Mouse (Mus musculus) MEL (cell line): ENCODE measurements around the gene Tcl1b5. TPM values are rescaled to one million over a fixed set of nuclear protein-coding genes. Genes with fewer than 3 reads are reported as not detected.

ENCODE experiments used
- DNase-seq: peaks from one replicate; pipeline ENCODE4 v3.0.0; 2011; ENCODE audit warnings: low read depth, low spot score
- H3K27ac ChIP-seq: 2 replicates; pipeline ENCODE4 v1.5.1; 2012; ENCODE audit warnings: low read depth, mild to moderate bottlenecking, control low read depth, low read length, moderate library complexity; ENCODE audit not compliant: control insufficient read depth
- H3K27me3 ChIP-seq, 2 experiments: fragments of 150-350 bp in 1 of 2; sonication (generic) in 1 of 2; 2 replicates each; pipeline ENCODE4 v1.6.1; 2012; ENCODE audit warnings: low read length in 2 of 2, mild to moderate bottlenecking in 2 of 2, improper control_type of control experiment in 1 of 2, moderate library complexity in 1 of 2; ENCODE audit not compliant: insufficient read depth in 2 of 2, control insufficient read depth in 1 of 2
- H3K36me3 ChIP-seq, 2 experiments: 2 replicates each; pipeline ENCODE4 v1.6.1; 2012 to 2014; ENCODE audit warnings: low read length in 2 of 2, improper control_type of control experiment in 1 of 2, inconsistent platforms in 1 of 2, mild to moderate bottlenecking in 1 of 2; ENCODE audit not compliant: insufficient read depth in 2 of 2, control insufficient read depth in 1 of 2
- H3K4me1 ChIP-seq, 2 experiments: fragments of 150-350 bp in 1 of 2; sonication (generic) in 1 of 2; 2 replicates each; pipeline ENCODE4 v1.6.1; 2012; ENCODE audit warnings: low read length in 2 of 2, improper control_type of control experiment in 1 of 2, mild to moderate bottlenecking in 1 of 2; ENCODE audit not compliant: insufficient read depth in 2 of 2, control insufficient read depth in 1 of 2
- H3K4me3 ChIP-seq, 2 experiments: fragments of 150-350 bp in 1 of 2; sonication (generic) in 1 of 2; 2 replicates each; pipeline ENCODE4 v1.5.1; 2012; ENCODE audit warnings: low read depth in 2 of 2, low read length in 2 of 2, mild to moderate bottlenecking in 2 of 2, moderate library complexity in 2 of 2, control low read depth in 1 of 2, improper control_type of control experiment in 1 of 2; ENCODE audit not compliant: control insufficient read depth in 1 of 2, insufficient read depth in 1 of 2
- H3K79me2 ChIP-seq: 2 replicates; pipeline ENCODE4 v1.6.1; 2012; ENCODE audit warnings: mild to moderate bottlenecking, low read length, moderate library complexity; ENCODE audit not compliant: control insufficient read depth, poor library complexity, insufficient read depth
- H3K9ac ChIP-seq: 2 replicates; pipeline ENCODE4 v1.6.1; 2012; ENCODE audit warnings: low read depth, mild to moderate bottlenecking, control low read depth, low read length, moderate library complexity; ENCODE audit not compliant: control insufficient read depth, poor library complexity, severe bottlenecking
- H3K9me3 ChIP-seq: fragments of 150-350 bp; sonication (generic); replicated peaks from 2 replicates; pipeline ENCODE4 v1.6.1; 2012; ENCODE audit warnings: mild to moderate bottlenecking, low read length, improper control_type of control experiment, moderate library complexity; ENCODE audit not compliant: insufficient read depth
- BHLHE40 ChIP-seq: IDR thresholded peaks from 2 replicates; pipeline ENCODE4 v1.6.1; 2012; ENCODE audit warnings: low read depth, mild to moderate bottlenecking, inconsistent platforms, low read length, improper control_type of control experiment, borderline replicate concordance
- CHD2 ChIP-seq: IDR thresholded peaks from 2 replicates; pipeline ENCODE4 v1.6.1; 2011; ENCODE audit warnings: low read length, improper control_type of control experiment
- E2F4 ChIP-seq: IDR thresholded peaks from 2 replicates; pipeline ENCODE4 v1.6.1; 2011; ENCODE audit warnings: low read depth, low read length, improper control_type of control experiment, borderline replicate concordance
- ELF1 ChIP-seq: IDR thresholded peaks from 2 replicates; pipeline ENCODE4 v1.6.1; 2014; ENCODE audit warnings: low read depth, mild to moderate bottlenecking, inconsistent platforms, low read length, improper control_type of control experiment, moderate library complexity
- EP300 ChIP-seq, 2 experiments: IDR thresholded peaks; 2 replicates each; pipeline ENCODE4 v1.6.1; 2011; ENCODE audit warnings: improper control_type of control experiment in 2 of 2, low read length in 2 of 2, low read depth in 1 of 2, mild to moderate bottlenecking in 1 of 2
- ETS1 ChIP-seq: IDR thresholded peaks from 2 replicates; pipeline ENCODE4 v1.6.1; 2012; ENCODE audit warnings: low read depth, mild to moderate bottlenecking, inconsistent platforms, low read length, improper control_type of control experiment, moderate library complexity
- GABPA ChIP-seq: IDR thresholded peaks from 2 replicates; pipeline ENCODE4 v1.6.1; 2012; ENCODE audit warnings: low read depth, mild to moderate bottlenecking, inconsistent platforms, low read length, improper control_type of control experiment, moderate library complexity
- GATA1 ChIP-seq: IDR thresholded peaks from 2 replicates; pipeline ENCODE4 v1.6.1; 2011; ENCODE audit warnings: low read depth, low read length, improper control_type of control experiment
- HCFC1 ChIP-seq: IDR thresholded peaks from 2 replicates; pipeline ENCODE4 v1.6.1; 2012; ENCODE audit warnings: low read depth, mild to moderate bottlenecking, inconsistent platforms, low read length, improper control_type of control experiment, moderate library complexity
- KAT2A ChIP-seq: conservative IDR thresholded peaks from 2 replicates; pipeline ENCODE4 v1.6.1; 2012; ENCODE audit warnings: low read depth, low read length, improper control_type of control experiment, inconsistent platforms
- MAFK ChIP-seq: IDR thresholded peaks from 2 replicates; pipeline ENCODE4 v1.6.1; 2011; ENCODE audit warnings: low read depth, mild to moderate bottlenecking, low read length, improper control_type of control experiment, borderline replicate concordance
- MAX ChIP-seq: IDR thresholded peaks from 2 replicates; pipeline ENCODE4 v1.6.1; 2011; ENCODE audit warnings: low read length, improper control_type of control experiment
- MEF2A ChIP-seq: IDR thresholded peaks from 2 replicates; pipeline ENCODE4 v1.6.1; 2014; ENCODE audit warnings: low read depth, mild to moderate bottlenecking, inconsistent platforms, low read length, improper control_type of control experiment; ENCODE audit not compliant: poor library complexity, insufficient replicate concordance, severe bottlenecking; ENCODE audit errors: extremely low read depth
- MYC ChIP-seq: IDR thresholded peaks from 2 replicates; pipeline ENCODE4 v1.6.1; 2011; ENCODE audit warnings: low read depth, mild to moderate bottlenecking, low read length, improper control_type of control experiment, moderate library complexity
- POLR2A ChIP-seq, 2 experiments: IDR thresholded peaks; 2 replicates each; pipeline ENCODE4 v1.6.1; 2011 to 2012; ENCODE audit warnings: low read length in 2 of 2, mild to moderate bottlenecking in 2 of 2, control low read depth in 1 of 2, improper control_type of control experiment in 1 of 2, low read depth in 1 of 2, moderate library complexity in 1 of 2; ENCODE audit not compliant: control insufficient read depth in 1 of 2, insufficient read depth in 1 of 2, poor library complexity in 1 of 2
- RCOR1 ChIP-seq: IDR thresholded peaks from 2 replicates; pipeline ENCODE4 v1.6.1; 2012; ENCODE audit warnings: low read depth, mild to moderate bottlenecking, inconsistent platforms, low read length, improper control_type of control experiment
- SIN3A ChIP-seq: IDR thresholded peaks from 2 replicates; pipeline ENCODE4 v1.6.1; 2012; ENCODE audit warnings: low read length, improper control_type of control experiment, inconsistent platforms
- SMC3 ChIP-seq: IDR thresholded peaks from 2 replicates; pipeline ENCODE4 v1.6.1; 2011; ENCODE audit warnings: low read depth, low read length, improper control_type of control experiment
- TAL1 ChIP-seq: IDR thresholded peaks from 2 replicates; pipeline ENCODE4 v1.6.1; 2012; ENCODE audit warnings: mild to moderate bottlenecking, inconsistent platforms, low read length, moderate library complexity, mixed read lengths
- TCF12 ChIP-seq: IDR thresholded peaks from 2 replicates; pipeline ENCODE4 v1.6.1; 2014; ENCODE audit warnings: low read depth, mild to moderate bottlenecking, inconsistent platforms, low read length, improper control_type of control experiment, moderate library complexity
- USF1 ChIP-seq: IDR thresholded peaks from 2 replicates; pipeline ENCODE4 v1.6.1; 2014; ENCODE audit warnings: low read depth, mild to moderate bottlenecking, inconsistent platforms, low read length, improper control_type of control experiment, moderate library complexity
- ZMIZ1 ChIP-seq: IDR thresholded peaks from 2 replicates; pipeline ENCODE4 v1.6.1; 2012; ENCODE audit warnings: low read depth, mild to moderate bottlenecking, inconsistent platforms, low read length, improper control_type of control experiment, moderate library complexity
- polyA plus RNA-seq, 2 experiments: library from polyadenylated mRNA; stranded (reverse) in 1 of 2; unstranded in 1 of 2; fragments of >175 nt in 1 of 2; fragments of >200 nt in 1 of 2; gene quantifications; 2 replicates each; pipeline versions ENCODE4 v1.2.1 to v1.2.4; 2012; ENCODE audit warnings: low replicate concordance in 2 of 2, low read depth in 1 of 2; ENCODE audit not compliant: insufficient read length in 2 of 2, insufficient read depth in 1 of 2, missing spikeins in 1 of 2
- total RNA-seq: library from RNA; depleted of rRNA; stranded (reverse); fragments of 300-350 nt; gene quantifications from 2 replicates; pipeline ENCODE4 v1.2.3, GENCODE M21; 2012

Tcl1b5 gene
- total and polyA plus RNA-seq, 3 experiments = not detected

DNA sequence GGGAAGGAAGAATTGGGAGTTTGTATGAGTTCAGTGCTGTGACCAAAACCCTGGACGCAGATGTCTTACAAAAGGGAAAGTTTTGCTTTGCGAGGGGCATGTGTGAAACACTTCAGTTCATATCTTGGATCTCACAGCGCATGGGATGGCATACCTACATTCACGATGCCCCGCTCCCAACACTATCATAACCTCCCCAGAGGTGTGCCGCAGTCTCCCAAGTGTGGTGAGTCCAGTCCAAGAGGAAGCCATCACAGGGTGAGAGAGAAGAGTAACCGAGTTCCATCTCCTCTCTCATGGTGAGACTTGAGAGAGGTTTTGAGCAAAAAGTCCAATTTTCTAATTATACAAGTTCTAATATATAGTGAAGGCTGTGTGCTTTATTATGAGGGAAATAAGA, 33.1 kb downstream of the Tcl1b5 start:
- H3K27ac ChIP-seq = no peak overlapping the region
- H3K9ac ChIP-seq = no peak overlapping the region
- H3K4me3 ChIP-seq = no peak overlapping the region
- no peaks in the 10 kb centered on the region for H3K79me2 ChIP-seq
- H3K9me3 ChIP-seq = no peaks in the 10 kb centered on the region
- H3K36me3 ChIP-seq = no peaks in the 10 kb centered on the region
- DNase-seq = no peak
- no peaks in the 10 kb centered on the region for H3K27me3 ChIP-seq
- H3K4me1 ChIP-seq = no peaks in the 10 kb centered on the region
- no peak for TF ChIP-seq TCF12
- TF ChIP-seq E2F4 = no peak
- TF ChIP-seq CHD2 = no peak
- TF ChIP-seq ELF1 = no peak
- TF ChIP-seq USF1 = no peak
- TF ChIP-seq EP300 (IDR thresholded peaks at IDR 0.05; ENCODE audit: low read depth in 1 of 2, low read length in 2 of 2) = no peak

DNA sequence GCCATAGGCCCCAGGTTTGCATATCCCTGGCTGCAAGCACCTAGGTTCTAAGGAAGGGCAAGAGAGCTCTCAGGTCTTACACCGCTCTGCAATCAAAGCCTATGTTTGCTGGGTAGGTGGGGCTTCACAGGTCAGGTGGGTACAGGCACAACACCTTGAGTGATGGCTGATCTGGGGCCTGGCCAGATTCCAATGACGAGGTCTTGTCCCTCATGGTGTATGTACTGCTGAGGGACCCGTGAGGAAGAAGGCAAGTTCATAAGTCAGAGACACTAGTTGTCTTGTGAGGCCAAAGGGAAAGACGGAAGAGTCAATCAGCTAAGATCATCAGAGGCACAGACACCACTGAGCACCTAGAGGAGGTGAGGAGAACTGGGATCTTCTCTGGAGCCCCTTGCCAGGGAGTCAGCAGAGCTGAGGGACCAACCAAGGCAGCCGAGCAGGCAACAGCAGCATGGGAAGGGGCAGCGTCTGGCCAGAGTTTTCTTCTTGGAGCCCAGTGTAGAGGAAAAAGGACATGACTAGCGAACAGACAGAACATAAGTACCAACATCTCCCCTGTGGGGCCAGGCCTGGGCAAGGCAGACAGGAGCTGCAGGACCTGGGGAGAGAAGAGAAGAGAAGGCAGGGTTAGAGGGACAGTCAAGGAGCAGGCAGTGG, 41.1 kb downstream of the Tcl1b5 start:
- Histone ChIP-seq H3K27me3 (no peaks in the 10 kb centered on the region), H3K27ac (no peak overlapping the region), H3K79me2 (no peaks in the 10 kb centered on the region), H3K9me3 (no peaks in the 10 kb centered on the region), H3K36me3 (no peaks in the 10 kb centered on the region), H3K9ac (no peak overlapping the region), H3K4me1 (no peaks in the 10 kb centered on the region), H3K4me3 (no peak overlapping the region)
- TF ChIP-seq MEF2A = no peak
- no peak for TF ChIP-seq MAX
- TF ChIP-seq MAFK = no peak
- TF ChIP-seq MYC = no peak
- no peak for TF ChIP-seq HCFC1
- TF ChIP-seq CHD2 = no peak
- TF ChIP-seq TCF12 = no peak
- TF ChIP-seq GATA1 = no peak
- TF ChIP-seq GABPA = no peak
- no peak for TF ChIP-seq USF1
- no peak for TF ChIP-seq ZMIZ1
- TF ChIP-seq ETS1 = no peak
- TF ChIP-seq SMC3 = no peak
- no peak for TF ChIP-seq RCOR1
- TF ChIP-seq KAT2A = no peak
- TF ChIP-seq POLR2A (IDR thresholded peaks at IDR 0.05; ENCODE audit: control insufficient read depth in 1 of 2, insufficient read depth in 1 of 2, low read depth in 1 of 2, low read length in 2 of 2, poor library complexity in 1 of 2) = no peak
- TF ChIP-seq SIN3A = no peak
- no peak for TF ChIP-seq TAL1
- no peak for TF ChIP-seq BHLHE40
- DNase-seq = no peak
